Comparison of ENCODE assay signal across 7 mouse cellular contexts in genomic region chr5:147564140-147564590, GRCm38 (mm10).
DNase-seq lines count a peak whose midpoint lies in the region; ATAC-seq and TF ChIP-seq lines count a peak whose summit lies in the region.

No protein-coding gene starts in this region.

- H3K27ac ChIP-seq in spleen, adult 2 months (ENCODE audit: insufficient read depth, low read length), result no peak overlapping the region
- H3K27ac ChIP-seq in forebrain, embryonic 12.5 days, result no peak overlapping the region
- no peak overlapping the region for H3K27ac ChIP-seq in limb, embryonic 15.5 days
- H3K27ac ChIP-seq in stomach, embryonic 15.5 days, result no peak overlapping the region

- no peak for TF ChIP-seq POLR2A in spleen, adult 2 months (IDR thresholded peaks at IDR 0.05; ENCODE audit: low read depth, low read length)

- peak overlapping the region; percentile 46; the same call in 1 of the 2 replicates for H3K4me3 ChIP-seq in spleen, adult 2 months (ENCODE audit: extremely low read depth, insufficient read depth, insufficient read length)
- H3K4me3 ChIP-seq in forebrain, embryonic 12.5 days (replicated peaks), result 0 out of 2 replicates have a peak overlapping the region, but pooled peaks have one; percentile 7
- H3K4me3 ChIP-seq in limb, embryonic 15.5 days, result peak overlapping the region; percentile 5; the same call in 1 of the 2 replicates
- peak overlapping the region; percentile 19 for H3K4me3 ChIP-seq in stomach, embryonic 15.5 days (replicated peaks)

- no peak for TF ChIP-seq CTCF in spleen, adult 2 months (IDR thresholded peaks at IDR 0.05; ENCODE audit: extremely low read depth, insufficient read depth, insufficient read length, insufficient replicate concordance)

- DNase-seq in spleen, adult 2 months (ENCODE audit: low read depth in 1 of 2, low spot score in 2 of 2), result peak; percentile 32 to 37
- no peak for DNase-seq in spleen, postnatal 14 days (ENCODE audit: low spot score in 2 of 2)
- DNase-seq in urinary bladder, postnatal 14 days (ENCODE audit: low spot score), result no peak
- DNase-seq in right cerebral cortex, adult 2 months (ENCODE audit: low spot score in 2 of 2), result no peak

- H3K4me2 ChIP-seq in forebrain, embryonic 12.5 days, result peak overlapping the region; percentile 33
- peak overlapping the region; percentile 26; the same call in 1 of the 2 replicates for H3K4me2 ChIP-seq in limb, embryonic 15.5 days
- peak overlapping the region; percentile 46 for H3K4me2 ChIP-seq in stomach, embryonic 15.5 days

- no peak overlapping the region for H3K9ac ChIP-seq in forebrain, embryonic 12.5 days
- H3K9ac ChIP-seq in limb, embryonic 15.5 days, result no peak overlapping the region
- no peak overlapping the region for H3K9ac ChIP-seq in stomach, embryonic 15.5 days

- H3K4me1 ChIP-seq in spleen, adult 2 months (ENCODE audit: control insufficient read depth, insufficient read depth, insufficient read length), result no peaks in the 10 kb centered on the region
- H3K4me1 ChIP-seq in forebrain, embryonic 12.5 days, result peaks cover 9% of the 10 kb centered on the region
- peaks cover 4% of the 10 kb centered on the region for H3K4me1 ChIP-seq in limb, embryonic 15.5 days
- no peaks in the 10 kb centered on the region for H3K4me1 ChIP-seq in stomach, embryonic 15.5 days

- H3K9me3 ChIP-seq in forebrain, embryonic 12.5 days, result no peaks in the 10 kb centered on the region
- no peaks in the 10 kb centered on the region for H3K9me3 ChIP-seq in limb, embryonic 15.5 days
- H3K9me3 ChIP-seq in stomach, embryonic 15.5 days, result no peaks in the 10 kb centered on the region

- WGBS in spleen, adult 2 months, result 22% methylated on average over 16 of the region's 16 CpGs
- WGBS in forebrain, embryonic 12.5 days, result 24% methylated on average over 16 of the region's 16 CpGs
- WGBS in limb, embryonic 15.5 days, result 23% methylated on average over 16 of the region's 16 CpGs
- 26% methylated on average over 16 of the region's 16 CpGs for WGBS in stomach, embryonic 15.5 days

- H3K36me3 ChIP-seq in spleen, adult 2 months (ENCODE audit: control insufficient read depth, insufficient read depth, low read length), result no peaks in the 10 kb centered on the region
- no peaks in the 10 kb centered on the region for H3K36me3 ChIP-seq in forebrain, embryonic 12.5 days (replicated peaks)
- H3K36me3 ChIP-seq in limb, embryonic 15.5 days, result no peaks in the 10 kb centered on the region
- no peaks in the 10 kb centered on the region for H3K36me3 ChIP-seq in stomach, embryonic 15.5 days

- no peaks in the 10 kb centered on the region for H3K27me3 ChIP-seq in spleen, adult 2 months (ENCODE audit: control insufficient read depth, insufficient read depth, low read length)
- H3K27me3 ChIP-seq in forebrain, embryonic 12.5 days, result no peaks in the 10 kb centered on the region
- no peaks in the 10 kb centered on the region for H3K27me3 ChIP-seq in limb, embryonic 15.5 days
- no peaks in the 10 kb centered on the region for H3K27me3 ChIP-seq in stomach, embryonic 15.5 days (replicated peaks)

- ATAC-seq in forebrain, embryonic 12.5 days (ENCODE audit: low FRiP score), result no peak
- no peak for ATAC-seq in limb, embryonic 15.5 days (ENCODE audit: insufficient number of reproducible peaks, low FRiP score, low TSS enrichment, low read depth)
- 0 out of 2 replicates have a peak, but pooled peaks have one; percentile 31 for ATAC-seq in stomach, embryonic 15.5 days (ENCODE audit: insufficient read depth, low FRiP score, low read depth)

Comparison
In these comparisons a context has a peak if more than half of its experiments do, and no peak if none do; other contexts are left out.
1. DNase-seq: peak in spleen, adult 2 months (2 of 2); none in spleen, postnatal 14 days (0 of 2), urinary bladder, postnatal 14 days (single experiment) and right cerebral cortex, adult 2 months (0 of 2).
2. Peak in every context shown above with its lines, with median percentiles within 50 percentile points of each other: H3K4me3 ChIP-seq and H3K4me2 ChIP-seq.